Mouse (Mus musculus): ENCODE results near the gene Ppox. TPM values are rescaled to one million over a fixed set of nuclear protein-coding genes. Genes with fewer than 3 reads are reported as not detected.

The Ppox gene
- polyA plus RNA-seq, 1 experiment from 2014 or later, result 41.4 TPM

DNA sequence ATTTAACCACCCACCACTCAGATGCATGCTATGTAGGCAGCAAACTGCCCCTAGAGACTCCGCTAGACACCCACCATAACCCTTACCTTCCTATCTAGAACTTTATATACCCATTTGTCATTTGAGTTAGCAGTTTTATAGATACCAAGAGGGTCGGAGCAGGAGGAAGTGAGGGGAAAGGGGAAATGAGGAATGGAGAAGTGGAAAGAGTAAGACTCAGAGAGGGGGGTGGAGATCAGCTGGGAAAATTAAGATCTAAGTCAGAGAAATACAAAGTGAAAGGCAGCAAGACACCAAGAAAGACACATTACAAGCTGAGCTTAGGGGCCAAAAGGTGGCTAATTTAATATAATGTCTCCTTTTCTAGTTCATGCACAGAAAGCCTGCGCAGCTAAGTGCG lies 46.4 kb downstream of the Ppox start:
- Histone ChIP-seq H3K27me3 (replicated peaks; ENCODE audit: control insufficient read depth, insufficient read depth, low read length) (no peaks in the 10 kb centered on the region), H3K4me2 (ENCODE audit: low read length) (no peak overlapping the region), H3K9me3 (replicated peaks; ENCODE audit: control insufficient read depth, low read length) (no peaks in the 10 kb centered on the region), H3K27ac (ENCODE audit: low read depth, low read length) (no peak overlapping the region), H3K9ac (ENCODE audit: low read length) (no peak overlapping the region), H3K4me1 (ENCODE audit: control insufficient read depth, insufficient read depth, low read length) (no peaks in the 10 kb centered on the region), H3K4me3 (ENCODE audit: low read depth, low read length) (no peak overlapping the region), H3K36me3 (ENCODE audit: control insufficient read depth, insufficient read depth, low read length) (peaks cover 57% of the 10 kb centered on the region)
- DNase-seq (ENCODE audit: low spot score) (no peak), ATAC-seq (no peak)
- WGBS, result 97% methylated on average over 4 of the region's 4 CpGs

DNA sequence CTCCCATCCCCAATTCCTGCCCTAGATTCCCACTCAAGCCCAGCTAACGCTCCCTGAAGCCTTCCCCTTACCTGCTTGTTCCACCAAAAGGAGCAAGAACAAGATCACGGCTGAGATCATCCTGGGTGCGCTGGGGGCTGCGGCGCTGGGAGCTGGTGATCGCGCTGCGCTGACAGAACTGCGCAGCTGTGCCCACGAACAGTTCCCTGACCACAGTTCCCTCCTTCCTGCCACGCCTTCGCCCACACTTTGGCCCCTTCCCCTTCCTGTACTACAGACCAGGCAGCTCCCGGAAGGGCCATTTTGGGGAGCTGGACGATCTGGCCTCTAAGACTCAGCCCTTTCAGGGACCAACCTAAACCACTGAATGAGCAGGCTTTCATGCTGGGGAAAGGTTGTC lies 46.9 kb downstream of the Ppox start, which contains the start of gene Fcer1g:
TSS of gene Fcer1g (minus strand) at position 240 of the 400 bp plus-strand sequence.
- WGBS, result 93% methylated on average over 14 of the region's 14 CpGs
- H3K27me3 ChIP-seq (replicated peaks; ENCODE audit: control insufficient read depth, insufficient read depth, low read length), result no peaks in the 10 kb centered on the region
- H3K36me3 ChIP-seq (ENCODE audit: control insufficient read depth, insufficient read depth, low read length), result peaks cover 54% of the 10 kb centered on the region
- no peaks in the 10 kb centered on the region for H3K4me1 ChIP-seq (ENCODE audit: control insufficient read depth, insufficient read depth, low read length)
- DNase-seq (ENCODE audit: low spot score) (no peak), ATAC-seq (no peak)
- no peak within 1 kb of the TSS for H3K9ac ChIP-seq (ENCODE audit: low read length)
- H3K4me3 ChIP-seq (ENCODE audit: low read depth, low read length), result no peak within 1 kb of the TSS
- H3K27ac ChIP-seq (ENCODE audit: low read depth, low read length), result no peak within 1 kb of the TSS
- H3K9me3 ChIP-seq (replicated peaks; ENCODE audit: control insufficient read depth, low read length), result no peaks in the 10 kb centered on the region
- H3K4me2 ChIP-seq (ENCODE audit: low read length), result no peak within 1 kb of the TSS

DNA sequence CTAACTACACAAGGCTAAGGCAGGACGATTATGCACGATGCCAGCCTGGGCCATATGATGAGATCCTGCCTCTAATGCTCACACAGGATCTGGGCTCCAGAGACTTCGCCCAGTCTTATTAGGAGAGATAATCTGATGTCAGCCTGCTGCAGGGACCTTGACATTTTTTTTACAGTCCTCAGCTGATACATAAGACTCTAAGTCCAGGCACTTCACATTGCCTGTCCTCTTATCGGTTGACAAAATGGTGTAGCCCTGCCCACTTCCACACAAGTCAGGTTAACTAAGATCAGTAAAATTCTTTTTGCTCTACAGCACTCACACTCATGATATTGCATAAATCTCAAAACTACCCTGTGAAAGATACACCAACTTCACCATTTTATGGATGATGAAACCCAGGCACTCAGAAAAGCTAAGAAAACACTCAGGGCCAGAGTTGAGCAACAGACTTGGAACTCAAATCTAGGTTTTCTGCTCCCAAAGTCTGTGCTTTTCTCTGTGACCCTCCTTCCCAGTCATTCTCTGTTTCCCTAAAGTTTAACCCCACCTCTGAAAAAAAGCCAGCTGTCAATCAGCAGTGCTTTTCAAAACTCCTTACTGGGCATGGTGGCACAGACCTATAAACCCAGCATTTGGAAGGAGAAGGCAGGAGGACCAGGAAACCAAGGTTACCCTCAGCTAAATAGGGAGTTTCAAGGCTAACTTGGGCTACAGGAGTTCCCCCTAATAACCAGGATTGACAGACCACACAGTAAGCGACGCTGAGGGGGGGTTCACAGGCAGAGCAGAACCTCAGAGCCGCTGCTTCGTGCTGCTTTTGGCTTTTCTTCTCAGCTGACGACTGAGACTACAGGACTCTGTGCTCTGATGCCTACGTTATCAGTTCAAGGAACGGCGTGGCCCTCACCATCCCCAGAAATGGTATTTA lies 47.9 kb downstream of the Ppox start:
- Histone ChIP-seq H3K27ac (ENCODE audit: low read depth, low read length) (no peak overlapping the region), H3K4me3 (ENCODE audit: low read depth, low read length) (no peak overlapping the region), H3K9ac (ENCODE audit: low read length) (no peak overlapping the region), H3K27me3 (replicated peaks; ENCODE audit: control insufficient read depth, insufficient read depth, low read length) (no peaks in the 10 kb centered on the region), H3K9me3 (replicated peaks; ENCODE audit: control insufficient read depth, low read length) (no peaks in the 10 kb centered on the region), H3K4me2 (ENCODE audit: low read length) (no peak overlapping the region), H3K4me1 (ENCODE audit: control insufficient read depth, insufficient read depth, low read length) (no peaks in the 10 kb centered on the region), H3K36me3 (ENCODE audit: control insufficient read depth, insufficient read depth, low read length) (peaks cover 43% of the 10 kb centered on the region)
- ATAC-seq (no peak), DNase-seq (ENCODE audit: low spot score) (no peak)
- WGBS, result 86% methylated on average over 12 of the region's 12 CpGs

DNA sequence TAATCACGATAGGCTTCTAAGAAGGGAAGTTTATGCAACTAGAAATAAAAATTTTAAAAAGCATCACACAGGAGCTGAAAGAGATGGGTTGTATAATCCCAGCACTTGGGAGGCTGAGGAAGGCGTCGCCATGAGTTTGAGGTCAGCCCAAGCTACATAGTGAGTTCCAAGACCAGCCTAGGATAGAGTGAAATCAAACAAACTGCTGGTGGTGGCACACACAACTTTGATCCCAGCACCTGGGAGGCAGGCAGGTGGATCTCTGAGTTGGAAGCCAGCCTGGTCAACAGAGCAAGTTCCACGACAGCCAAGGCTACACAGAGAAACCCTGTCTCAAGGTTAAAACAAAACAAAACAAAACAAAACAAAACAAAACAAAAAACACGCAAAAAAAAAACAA lies 48.6 kb downstream of the Ppox start:
- no peak for ATAC-seq
- H3K4me2 ChIP-seq (ENCODE audit: low read length), result no peak overlapping the region
- H3K9ac ChIP-seq (ENCODE audit: low read length), result no peak overlapping the region
- H3K4me1 ChIP-seq (ENCODE audit: control insufficient read depth, insufficient read depth, low read length), result no peaks in the 10 kb centered on the region
- H3K4me3 ChIP-seq (ENCODE audit: low read depth, low read length), result no peak overlapping the region
- H3K9me3 ChIP-seq (replicated peaks; ENCODE audit: control insufficient read depth, low read length), result no peaks in the 10 kb centered on the region
- peaks cover 36% of the 10 kb centered on the region for H3K36me3 ChIP-seq (ENCODE audit: control insufficient read depth, insufficient read depth, low read length)
- no peak for DNase-seq (ENCODE audit: low spot score)
- WGBS, result 93% methylated on average over 5 of the region's 5 CpGs
- H3K27ac ChIP-seq (ENCODE audit: low read depth, low read length), result no peak overlapping the region
- H3K27me3 ChIP-seq (replicated peaks; ENCODE audit: control insufficient read depth, insufficient read depth, low read length), result no peaks in the 10 kb centered on the region

DNA sequence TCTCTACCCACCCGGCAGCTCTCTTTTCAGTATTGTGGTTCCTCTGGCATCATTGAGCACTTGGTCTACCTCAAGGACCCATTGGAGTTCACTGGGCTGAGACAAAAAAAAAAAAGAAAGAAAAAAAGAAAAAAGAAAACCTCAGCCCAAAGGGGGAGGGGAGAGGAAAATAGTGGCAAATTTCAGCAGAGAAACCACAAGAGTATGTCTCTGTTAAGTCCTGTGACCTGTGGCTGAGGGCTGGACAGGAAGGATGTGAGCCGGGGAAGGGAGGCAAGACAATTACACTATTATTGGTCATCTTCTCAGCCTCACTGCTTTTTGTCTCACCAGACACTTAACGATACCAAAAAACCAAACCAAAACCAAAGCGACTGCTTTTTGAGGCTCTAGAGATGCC lies 49.1 kb downstream of the Ppox start:
- no peak overlapping the region for H3K27ac ChIP-seq (ENCODE audit: low read depth, low read length)
- H3K9ac ChIP-seq (ENCODE audit: low read length), result no peak overlapping the region
- peaks cover 31% of the 10 kb centered on the region for H3K36me3 ChIP-seq (ENCODE audit: control insufficient read depth, insufficient read depth, low read length)
- no peaks in the 10 kb centered on the region for H3K9me3 ChIP-seq (replicated peaks; ENCODE audit: control insufficient read depth, low read length)
- H3K4me2 ChIP-seq (ENCODE audit: low read length), result no peak overlapping the region
- no peaks in the 10 kb centered on the region for H3K27me3 ChIP-seq (replicated peaks; ENCODE audit: control insufficient read depth, insufficient read depth, low read length)
- 81% methylated on average over 4 of the region's 4 CpGs for WGBS
- ATAC-seq (no peak), DNase-seq (ENCODE audit: low spot score) (no peak)
- no peak overlapping the region for H3K4me3 ChIP-seq (ENCODE audit: low read depth, low read length)
- no peaks in the 10 kb centered on the region for H3K4me1 ChIP-seq (ENCODE audit: control insufficient read depth, insufficient read depth, low read length)

DNA sequence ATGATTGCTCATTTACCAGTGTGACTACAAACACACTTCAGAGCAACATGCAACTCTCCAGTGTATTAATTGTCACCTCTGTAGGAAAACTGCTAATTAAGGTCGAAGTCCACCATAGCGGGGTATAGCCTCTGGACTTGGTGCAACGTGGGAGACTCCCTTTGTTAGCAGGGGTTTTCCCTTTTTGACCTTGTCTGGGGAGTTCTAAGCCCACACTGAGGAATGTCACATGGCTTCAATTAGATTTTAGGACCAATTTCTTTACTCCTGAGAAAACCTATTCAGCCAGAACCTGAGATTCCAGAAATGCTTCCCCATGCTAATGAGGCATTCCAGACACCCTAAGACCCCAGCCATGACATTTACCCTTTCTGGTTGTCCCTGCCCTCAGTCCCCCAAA lies 50.8 kb downstream of the Ppox start:
- no peak for ATAC-seq
- 32% methylated on average over 3 of the region's 3 CpGs for WGBS
- no peak for DNase-seq (ENCODE audit: low spot score)
- Histone ChIP-seq H3K27me3 (replicated peaks; ENCODE audit: control insufficient read depth, insufficient read depth, low read length) (no peaks in the 10 kb centered on the region), H3K9me3 (replicated peaks; ENCODE audit: control insufficient read depth, low read length) (no peaks in the 10 kb centered on the region), H3K4me2 (ENCODE audit: low read length) (no peak overlapping the region), H3K4me1 (ENCODE audit: control insufficient read depth, insufficient read depth, low read length) (no peaks in the 10 kb centered on the region), H3K4me3 (ENCODE audit: low read depth, low read length) (no peak overlapping the region), H3K9ac (ENCODE audit: low read length) (no peak overlapping the region), H3K27ac (ENCODE audit: low read depth, low read length) (no peak overlapping the region), H3K36me3 (ENCODE audit: control insufficient read depth, insufficient read depth, low read length) (peaks cover 17% of the 10 kb centered on the region)

DNA sequence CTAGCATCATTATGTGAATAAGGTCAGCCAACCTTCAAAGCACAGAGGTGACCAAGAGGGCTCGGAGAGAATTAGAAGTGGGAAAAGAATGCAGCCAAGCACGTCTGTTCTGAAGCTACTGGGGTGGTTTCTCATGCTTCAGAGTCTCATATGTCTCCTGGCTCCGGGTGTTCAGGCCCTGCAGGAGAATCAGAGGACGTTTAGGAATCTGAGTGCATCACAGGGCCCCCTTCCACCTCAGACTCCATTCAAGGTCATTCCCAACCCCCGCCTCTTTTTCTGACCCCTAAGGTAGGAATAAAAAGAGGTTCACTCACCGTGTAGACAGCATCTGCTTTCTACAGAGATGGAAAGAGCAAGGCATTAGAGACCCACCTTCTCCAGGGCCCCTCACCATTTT lies 51.2 kb downstream of the Ppox start:
- Histone ChIP-seq H3K4me2 (ENCODE audit: low read length) (no peak overlapping the region), H3K4me1 (ENCODE audit: control insufficient read depth, insufficient read depth, low read length) (no peaks in the 10 kb centered on the region), H3K36me3 (ENCODE audit: control insufficient read depth, insufficient read depth, low read length) (peaks cover 13% of the 10 kb centered on the region), H3K9ac (ENCODE audit: low read length) (no peak overlapping the region), H3K4me3 (ENCODE audit: low read depth, low read length) (no peak overlapping the region), H3K27me3 (replicated peaks; ENCODE audit: control insufficient read depth, insufficient read depth, low read length) (no peaks in the 10 kb centered on the region), H3K27ac (ENCODE audit: low read depth, low read length) (no peak overlapping the region), H3K9me3 (replicated peaks; ENCODE audit: control insufficient read depth, low read length) (no peaks in the 10 kb centered on the region)
- DNase-seq (ENCODE audit: low spot score) (no peak), ATAC-seq (no peak)
- WGBS, result 39% methylated on average over 6 of the region's 6 CpGs

DNA sequence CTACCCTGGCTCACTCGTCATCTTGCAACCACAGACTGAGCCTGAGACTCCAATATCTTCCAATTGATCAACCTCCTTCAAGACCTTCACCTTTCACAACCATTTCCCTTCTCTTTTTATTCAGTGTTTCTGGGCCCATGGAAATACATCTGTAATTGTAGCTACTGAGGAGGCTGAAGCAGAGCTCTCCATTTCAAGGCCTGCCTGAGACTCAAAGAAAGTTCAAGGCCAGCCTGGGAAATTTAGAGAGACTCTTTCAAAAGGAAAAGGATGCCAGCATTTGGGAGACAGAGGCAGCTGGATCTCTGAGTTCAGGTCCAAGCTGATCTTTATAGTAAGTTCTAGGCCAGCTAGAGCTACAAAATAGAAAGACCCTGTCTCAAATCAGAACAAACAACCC lies 53.1 kb downstream of the Ppox start:
- no peak for DNase-seq (ENCODE audit: low spot score)
- Histone ChIP-seq H3K27ac (ENCODE audit: low read depth, low read length) (no peak overlapping the region), H3K4me3 (ENCODE audit: low read depth, low read length) (no peak overlapping the region), H3K4me1 (ENCODE audit: control insufficient read depth, insufficient read depth, low read length) (no peaks in the 10 kb centered on the region), H3K9me3 (replicated peaks; ENCODE audit: control insufficient read depth, low read length) (no peaks in the 10 kb centered on the region), H3K36me3 (ENCODE audit: control insufficient read depth, insufficient read depth, low read length) (no peaks in the 10 kb centered on the region), H3K27me3 (replicated peaks; ENCODE audit: control insufficient read depth, insufficient read depth, low read length) (no peaks in the 10 kb centered on the region), H3K9ac (ENCODE audit: low read length) (no peak overlapping the region), H3K4me2 (ENCODE audit: low read length) (no peak overlapping the region)
- no peak for ATAC-seq
- 78% methylated on average over 1 of the region's 1 CpGs for WGBS

DNA sequence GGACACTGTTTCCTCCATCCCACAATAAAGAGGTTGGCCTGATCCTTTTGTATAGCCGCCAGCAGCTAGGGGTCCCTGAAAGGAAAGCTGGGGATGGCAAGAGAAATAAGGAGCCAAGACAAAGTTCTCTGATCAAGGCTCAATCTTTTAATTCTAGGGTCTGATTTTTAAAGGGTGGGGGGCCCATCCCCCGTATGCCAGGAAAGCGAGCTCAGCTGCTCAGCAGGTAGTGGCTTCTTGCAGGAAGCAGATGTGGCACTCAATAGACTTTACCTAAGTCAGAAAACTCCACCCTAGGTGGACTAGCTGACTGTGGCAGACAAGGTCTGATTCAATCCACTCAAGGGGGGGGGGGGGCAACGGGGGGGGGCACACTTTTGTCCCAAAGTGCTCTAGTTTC lies 54.2 kb downstream of the Ppox start:
- Histone ChIP-seq H3K9ac (ENCODE audit: low read length) (no peak overlapping the region), H3K4me3 (ENCODE audit: low read depth, low read length) (no peak overlapping the region), H3K4me2 (ENCODE audit: low read length) (no peak overlapping the region), H3K36me3 (ENCODE audit: control insufficient read depth, insufficient read depth, low read length) (no peaks in the 10 kb centered on the region), H3K27ac (ENCODE audit: low read depth, low read length) (no peak overlapping the region), H3K27me3 (replicated peaks; ENCODE audit: control insufficient read depth, insufficient read depth, low read length) (no peaks in the 10 kb centered on the region), H3K4me1 (ENCODE audit: control insufficient read depth, insufficient read depth, low read length) (peaks cover under 1% of the 10 kb centered on the region; the same call in 1 of the 2 replicates), H3K9me3 (replicated peaks; ENCODE audit: control insufficient read depth, low read length) (no peaks in the 10 kb centered on the region)
- DNase-seq (ENCODE audit: low spot score) (no peak), ATAC-seq (no peak)
- 35% methylated on average over 4 of the region's 4 CpGs for WGBS
